Mouse (Mus musculus) inflammation-experienced regulatory T-cells, adult 6 months (primary cell): ENCODE measurements around the gene Clec16a. TPM values are rescaled to one million over a fixed set of nuclear protein-coding genes. Genes with fewer than 3 reads are reported as not detected.

Experiments
- ATAC-seq: one replicate; pipeline ENCODE4 v1.8.0; 2017
- polyA plus RNA-seq, 3 experiments: library from polyadenylated mRNA; unstranded; fragments of 100-300 nt; shearing (Covaris generic); gene quantifications; one replicate each; pipeline ENCODE4 v1.2.1; 2017

Gene Clec16a
- polyA plus RNA-seq, 3 experiments from 2014 or later, result 5.7 to 10.2 (median 7.8) TPM

DNA sequence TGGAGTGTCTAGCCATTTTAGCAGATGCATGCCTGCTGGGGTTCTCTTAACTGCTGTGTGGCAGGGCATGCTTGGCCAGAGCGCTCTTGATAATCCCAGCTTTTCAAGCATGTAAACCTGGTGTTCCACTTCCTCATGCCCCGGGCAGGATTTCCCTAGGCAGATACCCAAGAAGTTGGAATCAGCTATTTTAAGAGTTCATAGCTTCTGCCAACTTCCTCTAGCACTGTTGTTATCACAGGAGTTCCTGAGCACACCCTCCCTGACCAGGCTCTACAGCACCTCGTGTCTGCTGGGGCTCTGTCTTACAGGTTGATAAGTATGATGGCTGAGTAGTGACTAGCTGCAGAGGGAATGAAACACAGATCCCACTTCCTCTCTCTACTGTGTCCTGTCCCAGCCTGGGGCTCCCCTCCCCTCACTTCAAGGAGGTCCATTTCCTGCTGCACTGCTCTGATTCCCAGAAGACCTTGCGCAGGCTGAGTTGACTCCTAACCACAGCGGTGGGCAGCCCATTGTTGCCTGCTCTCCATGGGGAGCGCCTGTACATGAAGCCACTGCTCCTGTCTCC is 144.7 kb downstream of the Clec16a start:
- peak; percentile 93 for ATAC-seq

DNA sequence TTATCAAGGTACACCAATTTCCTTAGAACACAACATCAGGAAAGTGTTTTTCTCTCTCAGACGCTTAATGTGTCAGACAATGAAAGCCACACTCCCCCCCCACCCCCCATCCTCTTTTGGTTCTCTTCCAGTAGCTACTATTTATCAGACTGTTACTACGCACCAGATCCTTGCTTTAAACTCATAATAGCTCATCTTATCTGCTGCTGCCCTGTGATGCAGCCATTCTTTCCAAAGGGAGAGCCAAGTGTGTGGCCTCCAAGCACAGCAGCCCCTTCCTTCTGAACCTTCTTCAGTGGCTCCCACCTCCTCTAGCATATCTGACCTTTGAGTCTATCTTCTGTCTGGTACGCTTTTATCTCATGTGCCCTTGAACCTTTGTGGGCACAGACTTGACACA is 145.3 kb downstream of the Clec16a start:
- ATAC-seq, result peak; percentile 19

DNA sequence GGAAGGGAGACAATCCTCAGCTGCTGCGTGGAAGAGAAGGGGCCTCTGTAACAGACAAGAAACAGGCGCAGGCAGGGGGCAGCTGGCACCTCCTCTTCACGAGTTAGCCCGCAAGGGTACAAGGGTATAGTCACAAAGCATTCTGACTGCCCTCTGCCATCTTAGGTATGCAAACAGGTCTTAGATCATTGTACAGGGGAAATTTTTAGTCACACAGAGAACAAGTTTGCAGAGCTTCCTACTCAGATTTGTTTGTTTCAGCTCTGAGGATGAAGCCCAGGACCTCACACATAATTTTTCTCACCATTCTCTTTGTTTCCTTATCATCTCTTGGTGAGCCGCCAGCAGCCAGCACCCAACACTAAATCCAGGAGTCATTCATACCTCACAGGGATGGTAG is 146.6 kb downstream of the Clec16a start:
- no peak for ATAC-seq

- ATAC-seq, result no peak
Observed at GRCm38 (mm10) chr16:10692848-10693247, 147.7 kb downstream of the Clec16a start.

- no peak for ATAC-seq
Observed at GRCm38 (mm10) chr16:10693424-10693823, 148.3 kb downstream of the Clec16a start.

- ATAC-seq, result no peak
Observed at GRCm38 (mm10) chr16:10694414-10694851, 149.3 kb downstream of the Clec16a start.

DNA sequence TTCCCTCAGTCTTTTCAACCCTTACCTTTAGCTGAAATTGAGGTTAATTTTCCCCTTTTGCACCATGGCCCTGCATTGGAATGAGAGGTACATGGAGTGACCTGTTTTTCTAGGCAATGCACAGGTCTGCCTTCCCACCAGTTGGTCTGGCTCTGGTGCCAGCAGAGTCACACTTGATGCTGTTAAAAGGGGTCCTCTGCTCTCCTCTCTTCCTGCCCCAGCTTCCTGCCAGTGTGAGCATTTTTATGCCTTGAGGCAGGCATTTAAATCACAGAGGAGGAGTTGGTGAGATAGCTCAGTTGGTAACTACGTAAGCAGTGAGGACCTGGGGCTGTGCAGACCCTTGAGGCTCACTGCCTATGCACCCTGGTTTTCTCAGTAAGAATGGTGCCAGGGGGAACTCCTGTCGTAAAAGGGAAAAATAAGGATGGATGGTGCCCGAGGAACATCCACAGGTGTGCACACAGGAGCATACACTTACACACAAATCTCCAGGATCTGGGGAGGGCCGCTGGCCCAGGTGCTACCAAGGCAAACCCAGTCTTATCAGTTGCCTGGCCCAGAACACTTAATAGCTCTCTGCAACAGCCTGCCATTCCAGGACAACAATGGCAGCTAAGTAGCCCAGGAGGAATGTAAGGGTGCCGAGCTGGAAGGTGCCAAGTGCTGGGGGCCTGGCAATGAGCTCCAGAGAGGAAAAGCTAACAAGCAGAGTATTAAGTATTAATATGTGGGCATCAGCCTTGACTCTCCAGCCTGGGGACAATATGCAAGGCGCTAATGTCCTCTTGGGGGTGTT is 152.9 kb downstream of the Clec16a start:
- ATAC-seq, result no peak

DNA sequence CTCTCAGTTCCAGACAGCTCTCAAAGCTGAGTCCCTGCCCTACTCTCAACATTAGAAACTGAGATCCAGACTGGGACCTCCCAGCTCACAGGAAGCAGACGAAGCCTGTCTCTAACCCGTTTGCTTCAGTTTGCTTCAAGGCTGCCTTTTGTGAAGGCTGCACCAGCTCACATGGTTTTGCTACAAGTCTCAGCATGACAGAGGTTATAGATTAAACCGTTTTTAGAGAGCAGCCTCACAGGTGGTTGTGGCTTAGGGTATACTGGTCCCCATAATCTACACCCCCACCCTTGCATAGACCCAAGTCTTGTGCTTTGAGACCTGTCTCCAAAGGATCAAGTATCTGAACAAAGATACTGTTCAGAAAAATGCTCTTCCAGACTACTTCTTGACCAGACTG is 154.2 kb downstream of the Clec16a start:
- no peak for ATAC-seq

DNA sequence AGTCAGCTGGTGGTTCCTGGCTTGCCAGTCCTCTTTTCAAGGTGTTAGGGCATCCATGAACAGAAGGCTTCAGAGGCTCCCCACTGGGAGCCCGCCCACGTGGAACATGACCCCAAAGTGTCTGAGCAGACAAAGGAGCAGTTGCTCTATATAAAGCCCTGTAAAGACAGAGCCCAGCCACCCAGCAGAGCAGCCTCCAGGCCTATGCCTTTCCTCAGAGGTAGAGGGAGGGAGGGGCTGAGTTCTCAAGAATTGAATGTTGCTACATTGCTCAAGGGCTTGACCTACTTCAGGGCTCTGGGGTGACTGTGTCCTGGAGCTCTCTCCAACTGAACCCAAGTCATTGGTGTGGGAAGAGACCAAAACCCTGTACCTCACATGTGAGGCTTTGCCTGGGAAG is 155.0 kb downstream of the Clec16a start:
- no peak for ATAC-seq

DNA sequence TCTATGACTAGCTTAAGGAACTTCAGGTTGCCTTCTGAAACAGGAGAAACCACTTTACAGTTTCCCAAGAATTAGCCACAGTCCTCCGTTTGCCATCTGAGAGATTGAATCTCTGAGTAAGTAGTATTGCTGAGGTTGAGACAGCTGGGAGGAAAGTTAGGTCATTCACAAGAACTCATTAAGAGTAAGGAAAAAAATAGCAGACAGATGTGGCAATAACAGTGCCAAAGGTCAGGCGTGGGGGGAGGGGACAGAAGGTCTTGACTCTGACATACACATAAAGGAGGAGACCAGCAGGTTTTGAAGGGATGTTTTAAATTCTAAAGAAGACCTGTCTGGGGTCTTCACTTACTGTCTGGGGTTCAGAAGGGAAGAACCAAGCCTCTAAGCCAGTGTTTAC is 157.3 kb downstream of the Clec16a start:
- ATAC-seq, result no peak

- ATAC-seq, result peak; percentile 38
Observed at GRCm38 (mm10) chr16:10703932-10704331, 158.8 kb downstream of the Clec16a start.

GRCm38 (mm10) chr16:10705396-10705795 is 160.3 kb downstream of the Clec16a start:
- no peak for ATAC-seq

- no peak for ATAC-seq
Observed at GRCm38 (mm10) chr16:10711524-10711923, 166.4 kb downstream of the Clec16a start.

DNA sequence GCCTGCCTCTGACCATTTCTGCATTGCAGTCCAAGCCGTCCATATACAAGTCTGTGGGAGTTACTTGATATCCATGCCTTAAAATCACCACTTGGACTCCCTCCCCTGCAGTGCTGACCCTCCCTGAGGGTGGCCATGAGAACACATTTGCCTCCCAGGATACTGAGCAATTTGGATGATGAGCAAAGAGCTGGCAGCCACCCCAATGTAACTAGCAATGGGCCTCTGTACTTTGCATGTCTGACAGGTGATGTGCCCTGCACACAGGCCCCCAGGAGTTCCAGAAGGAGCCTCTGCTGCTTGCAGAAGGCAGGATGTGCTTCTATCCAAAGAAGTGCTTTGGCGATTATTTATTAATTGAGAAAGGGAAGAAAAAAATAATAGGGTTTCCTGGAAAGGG is 167.9 kb downstream of the Clec16a start:
- ATAC-seq, result no peak

DNA sequence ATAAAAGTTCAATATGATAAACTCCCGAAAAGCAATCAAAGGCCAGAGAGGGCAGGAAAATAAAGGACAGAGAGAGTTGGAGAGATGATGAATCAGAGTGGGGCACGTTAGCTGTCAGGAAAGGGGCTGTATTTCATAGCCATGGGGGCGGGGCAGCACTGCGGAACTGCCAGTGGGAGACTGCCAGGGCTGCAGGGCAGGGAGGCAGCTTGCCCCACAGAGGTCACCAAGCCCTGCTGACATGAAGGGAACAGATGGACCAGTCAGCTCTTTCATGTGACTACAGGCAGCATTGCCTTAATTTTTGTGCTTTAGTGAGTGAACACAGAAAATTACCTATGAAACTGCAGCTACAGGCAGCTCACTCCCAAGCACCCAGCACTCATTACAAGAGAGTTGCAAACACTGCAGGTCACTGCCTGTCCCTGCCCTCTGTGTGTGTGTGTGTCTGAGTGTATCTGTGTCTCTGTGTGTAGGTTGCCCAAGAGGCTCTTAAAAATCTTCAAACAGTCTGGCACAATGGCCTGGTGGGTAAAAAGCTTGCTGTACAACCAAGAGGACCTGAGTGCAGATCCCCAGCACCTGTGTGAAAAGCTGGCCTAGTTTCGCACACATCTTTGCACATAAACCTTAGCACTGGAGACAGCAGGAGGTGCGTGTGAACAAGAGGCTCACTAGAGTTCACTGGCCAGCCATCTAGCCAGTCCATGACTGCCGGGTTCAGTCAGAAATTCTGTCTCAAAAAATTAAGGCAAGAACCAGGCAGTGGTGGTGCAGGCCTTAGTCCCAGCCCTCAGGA is 168.5 kb downstream of the Clec16a start:
- no peak for ATAC-seq

DNA sequence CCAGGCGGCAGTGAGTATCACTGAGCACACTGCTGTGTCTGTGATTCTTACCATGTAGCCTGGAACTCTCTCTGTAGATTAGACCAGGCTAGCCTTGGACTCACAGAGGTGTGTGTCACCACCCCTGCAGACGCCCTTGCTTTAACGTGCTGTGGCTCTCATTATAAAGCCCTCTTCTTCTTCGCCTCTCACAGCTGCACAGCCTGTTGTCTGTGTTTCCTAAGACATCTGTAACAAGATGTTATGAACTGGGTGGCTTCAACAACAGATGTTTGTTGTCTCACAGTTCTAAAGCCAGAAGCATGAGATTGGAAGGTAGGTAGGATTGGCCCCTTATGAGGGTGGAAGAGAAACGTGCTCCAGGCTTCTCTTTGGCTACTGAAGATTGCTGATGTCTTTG is 170.1 kb downstream of the Clec16a start:
- ATAC-seq, result no peak

DNA sequence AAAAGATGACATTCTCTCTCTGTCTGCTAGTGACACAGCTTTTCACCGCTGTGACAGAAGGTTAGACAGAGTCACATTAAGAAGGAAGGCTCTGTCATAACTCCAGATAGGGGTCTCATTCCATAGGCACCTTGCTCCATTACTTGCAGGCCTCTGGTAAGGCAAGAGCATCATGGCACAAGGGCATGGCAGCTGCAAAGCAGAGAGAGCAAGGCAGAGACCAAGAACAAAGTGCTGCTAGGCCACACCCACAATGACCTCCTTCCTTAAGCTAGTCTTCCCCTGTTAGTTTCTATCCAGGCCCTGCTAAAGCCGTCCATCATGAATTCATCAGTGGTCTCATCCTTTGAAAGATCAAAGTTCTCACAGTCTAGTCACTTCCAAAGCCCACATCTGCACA is 170.5 kb downstream of the Clec16a start:
- ATAC-seq, result no peak

DNA sequence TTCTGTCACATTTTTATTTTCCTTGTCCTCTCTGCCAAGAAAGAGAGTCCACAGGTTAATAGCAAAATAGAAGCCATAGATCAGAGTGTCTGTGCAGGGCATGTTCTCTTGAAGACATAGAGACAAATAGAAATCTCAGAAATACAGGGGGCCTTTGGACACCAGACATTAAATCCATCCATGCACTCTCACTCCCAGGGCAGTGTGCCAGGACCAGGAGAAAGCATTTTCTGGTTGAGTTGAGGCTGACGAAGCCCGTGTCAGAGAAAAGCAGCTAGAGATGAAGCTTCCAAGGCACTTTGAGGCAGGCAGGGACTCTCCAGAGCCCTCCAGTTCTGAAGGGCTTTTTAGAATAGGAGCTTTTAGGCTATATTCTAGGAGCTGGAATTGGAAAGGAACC is 171.6 kb downstream of the Clec16a start:
- no peak for ATAC-seq

DNA sequence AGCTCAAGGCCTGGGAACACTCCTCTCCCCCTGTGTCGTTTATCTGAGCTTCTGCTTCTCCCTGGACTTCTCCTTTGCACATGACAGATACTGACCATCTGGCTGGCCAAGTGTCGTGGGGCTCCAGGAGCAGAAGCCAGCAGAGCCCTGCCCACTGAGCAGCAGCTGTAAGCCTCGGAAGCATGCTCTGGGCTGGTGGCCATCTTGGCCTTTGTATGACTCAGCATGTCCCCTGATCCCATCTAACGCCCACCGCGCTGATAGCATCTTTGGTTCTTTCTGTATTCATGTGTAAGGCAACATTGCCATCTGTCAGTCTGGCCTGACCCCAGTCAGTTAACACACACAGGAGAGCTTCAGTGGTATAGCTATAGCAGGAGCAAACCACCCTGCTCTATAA is 174.8 kb downstream of the Clec16a start:
- no peak for ATAC-seq

GRCm38 (mm10) chr16:10722882-10723544 is 177.9 kb downstream of the Clec16a start:
- peak; percentile 57 for ATAC-seq

- ATAC-seq, result no peak
Observed at GRCm38 (mm10) chr16:10723816-10724647, 178.9 kb downstream of the Clec16a start.

DNA sequence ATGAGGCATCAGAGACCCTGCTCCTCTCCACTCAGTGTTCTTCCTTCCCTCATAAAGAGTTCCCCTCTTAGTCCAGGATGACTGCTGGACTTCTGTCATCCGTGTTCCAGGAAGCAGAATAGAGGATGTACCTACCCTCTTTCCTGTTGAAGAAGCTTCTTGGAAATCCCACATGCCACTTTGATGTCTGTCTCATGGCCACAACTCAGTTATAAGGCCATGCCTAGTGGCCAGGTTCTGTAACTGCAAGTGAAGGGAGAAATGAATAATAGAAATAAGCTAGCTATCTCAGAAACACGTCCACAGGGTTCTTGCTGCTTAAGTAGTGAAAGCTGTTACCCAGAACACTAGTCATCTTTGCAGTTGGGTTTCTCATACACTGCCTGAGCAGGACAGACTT is 180.0 kb downstream of the Clec16a start:
- ATAC-seq, result peak; percentile 85
